Mouse (Mus musculus): ENCODE data around the gene Aprt. TPM values are rescaled to one million over a fixed set of nuclear protein-coding genes. Genes with fewer than 3 reads are reported as not detected.

Aprt gene
- polyA plus RNA-seq, 2 experiments: 87.5 to 197 TPM

DNA sequence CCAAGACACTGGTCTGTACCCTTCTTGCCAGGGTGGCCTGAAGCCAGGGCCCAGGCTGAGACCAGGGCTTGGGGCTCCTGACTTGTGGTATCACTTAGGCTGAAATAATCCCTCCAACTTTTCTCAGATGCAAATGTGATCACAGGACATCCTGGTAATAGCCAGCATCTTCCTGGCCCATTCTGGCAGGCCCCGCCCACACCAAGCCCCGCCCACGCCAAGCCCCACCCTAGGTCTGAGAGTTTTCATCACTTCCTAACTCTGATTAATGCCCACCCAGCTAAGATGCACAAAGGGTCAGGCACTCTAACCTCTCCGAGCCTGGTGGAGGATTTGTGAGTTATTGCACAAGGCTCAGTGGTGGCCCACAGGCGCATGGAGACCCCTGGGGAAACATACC is 43.7 kb upstream of the Aprt start:
- DNase-seq (ENCODE audit: low read depth in 3 of 3, low spot score in 3 of 3) (no peak), ATAC-seq (ENCODE audit: insufficient read depth) (no peak)
- Histone ChIP-seq H3K27ac (no peak overlapping the region), H3K36me3 (replicated peaks; ENCODE audit: control insufficient read depth, insufficient read depth, low read depth) (no peaks in the 10 kb centered on the region), H3K4me2 (ENCODE audit: low read depth) (no peak overlapping the region), H3K9ac (replicated peaks) (no peak overlapping the region), H3K9me3 (ENCODE audit: control insufficient read depth, low read length) (no peaks in the 10 kb centered on the region), H3K4me3 (ENCODE audit: insufficient read depth in 1 of 2, low read depth in 2 of 2, low read length in 2 of 2) (no peak overlapping the region), H3K4me1 (replicated peaks; ENCODE audit: control insufficient read depth in 2 of 2, insufficient read depth in 2 of 2, low read length in 1 of 2) (peaks cover 13 to 14% of the 10 kb centered on the region in 2 experiments), H3K27me3 (ENCODE audit: control insufficient read depth, insufficient read depth, low read length) (no peaks in the 10 kb centered on the region)
- TF ChIP-seq CTCF (IDR thresholded peaks at IDR 0.05; ENCODE audit: low read depth) (no peak), EP300 (IDR thresholded peaks at IDR 0.05; ENCODE audit: low read depth) (no peak)
- 28% methylated on average over 5 of the region's 5 CpGs for WGBS (ENCODE audit: insufficient replicate concordance)

DNA sequence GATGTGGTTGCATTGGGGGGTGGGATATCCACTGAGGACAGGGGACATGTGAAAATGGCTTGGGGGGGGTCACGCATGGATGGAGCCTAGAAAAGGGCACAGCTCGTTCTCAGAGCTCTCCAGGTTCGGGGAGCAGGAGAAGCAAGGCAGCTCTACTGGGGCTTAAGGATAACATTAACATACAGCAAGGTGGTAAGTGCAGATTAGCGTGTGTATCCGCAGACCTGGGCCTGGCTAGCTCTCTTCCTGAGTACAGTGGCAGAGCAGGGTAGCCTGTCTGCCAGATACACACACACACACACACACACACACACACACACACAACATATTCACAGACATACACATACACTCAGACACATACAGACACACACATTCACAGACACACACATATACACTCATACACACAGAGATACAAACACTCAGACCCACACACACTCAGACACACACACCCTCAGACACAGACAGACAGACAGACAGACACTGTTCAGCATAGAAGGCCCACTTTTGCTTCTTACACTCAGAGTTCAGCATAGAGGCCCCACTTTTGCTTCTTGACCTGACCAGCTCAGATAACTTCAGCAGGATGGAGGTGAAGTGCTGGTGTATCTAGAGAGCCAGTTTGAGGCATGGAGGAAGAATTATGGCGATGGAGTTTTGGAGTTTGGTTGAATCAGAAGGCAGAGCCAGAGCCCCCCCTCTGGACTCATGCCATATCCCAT is 42.1 kb upstream of the Aprt start:
- WGBS (ENCODE audit: insufficient replicate concordance): 14% methylated on average over 6 of the region's 6 CpGs
- DNase-seq (ENCODE audit: low read depth in 3 of 3, low spot score in 3 of 3) (peak; percentile 75 to 79 (median 78)), ATAC-seq (ENCODE audit: insufficient read depth) (peak; percentile 94)
- Histone ChIP-seq H3K36me3 (replicated peaks; ENCODE audit: control insufficient read depth, insufficient read depth, low read depth) (no peaks in the 10 kb centered on the region), H3K4me2 (ENCODE audit: low read depth) (peak overlapping the region; percentile 43), H3K27me3 (ENCODE audit: control insufficient read depth, insufficient read depth, low read length) (no peaks in the 10 kb centered on the region), H3K4me1 (replicated peaks; ENCODE audit: control insufficient read depth in 2 of 2, insufficient read depth in 2 of 2, low read length in 1 of 2) (peaks cover 13 to 14% of the 10 kb centered on the region in 2 experiments), H3K9ac (replicated peaks) (peak overlapping the region; percentile 38), H3K9me3 (ENCODE audit: control insufficient read depth, low read length) (no peaks in the 10 kb centered on the region), H3K27ac (peak overlapping the region; percentile 64), H3K4me3 (ENCODE audit: insufficient read depth in 1 of 2, low read depth in 2 of 2, low read length in 2 of 2) (no peak overlapping the region)
- TF ChIP-seq EP300 (IDR thresholded peaks at IDR 0.05; ENCODE audit: low read depth): peak; percentile 85
- TF ChIP-seq CTCF (IDR thresholded peaks at IDR 0.05; ENCODE audit: low read depth): no peak

DNA sequence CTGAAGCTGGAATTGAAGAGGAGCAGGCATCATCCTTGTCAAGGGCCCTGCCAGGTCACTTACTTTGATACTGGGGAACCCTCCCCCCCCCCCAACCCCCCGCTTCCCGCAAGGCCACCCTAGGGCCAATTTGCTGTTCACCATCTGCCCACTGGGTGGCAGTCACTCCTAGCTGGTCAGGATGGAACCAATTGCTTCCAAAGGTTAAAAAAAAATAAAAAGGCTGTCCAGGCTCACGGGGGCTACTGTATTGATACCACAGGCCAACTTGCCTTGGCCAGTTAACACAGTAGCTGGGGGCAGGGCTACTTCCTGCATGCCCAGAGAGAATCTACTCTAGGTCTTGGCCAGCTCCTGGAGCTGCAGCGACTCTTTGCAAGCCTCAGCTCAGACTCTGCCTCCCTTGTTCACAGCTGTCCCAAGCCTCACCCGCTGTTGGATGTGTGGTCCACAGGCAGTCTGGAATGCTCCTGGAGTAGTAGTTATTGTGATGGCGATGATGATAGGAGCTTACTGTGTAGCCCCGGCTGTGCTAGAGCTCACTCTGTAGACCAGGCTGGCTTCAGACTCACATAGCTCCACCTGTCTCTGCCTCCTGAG is 41.3 kb upstream of the Aprt start:
- Histone ChIP-seq H3K9me3 (ENCODE audit: control insufficient read depth, low read length) (no peaks in the 10 kb centered on the region), H3K27me3 (ENCODE audit: control insufficient read depth, insufficient read depth, low read length) (no peaks in the 10 kb centered on the region), H3K36me3 (replicated peaks; ENCODE audit: control insufficient read depth, insufficient read depth, low read depth) (no peaks in the 10 kb centered on the region), H3K4me2 (ENCODE audit: low read depth) (peak overlapping the region; percentile 43), H3K4me3 (ENCODE audit: insufficient read depth in 1 of 2, low read depth in 2 of 2, low read length in 2 of 2) (no peak overlapping the region), H3K27ac (peak overlapping the region; percentile 64), H3K9ac (replicated peaks) (no peak overlapping the region; the same call in 1 of the 2 replicates), H3K4me1 (replicated peaks; ENCODE audit: control insufficient read depth in 2 of 2, insufficient read depth in 2 of 2, low read length in 1 of 2) (peaks cover 13 to 14% of the 10 kb centered on the region in 2 experiments)
- peak in 2 of 3 experiments; percentile 64 to 68 for DNase-seq (ENCODE audit: low read depth in 3 of 3, low spot score in 3 of 3)
- WGBS (ENCODE audit: insufficient replicate concordance): 34% methylated on average over 5 of the region's 7 CpGs
- no peak for TF ChIP-seq EP300 (IDR thresholded peaks at IDR 0.05; ENCODE audit: low read depth)
- TF ChIP-seq CTCF (IDR thresholded peaks at IDR 0.05; ENCODE audit: low read depth): peak; percentile 80
- peak; percentile 20; the same call in 1 of the 2 replicates for ATAC-seq (ENCODE audit: insufficient read depth)

DNA sequence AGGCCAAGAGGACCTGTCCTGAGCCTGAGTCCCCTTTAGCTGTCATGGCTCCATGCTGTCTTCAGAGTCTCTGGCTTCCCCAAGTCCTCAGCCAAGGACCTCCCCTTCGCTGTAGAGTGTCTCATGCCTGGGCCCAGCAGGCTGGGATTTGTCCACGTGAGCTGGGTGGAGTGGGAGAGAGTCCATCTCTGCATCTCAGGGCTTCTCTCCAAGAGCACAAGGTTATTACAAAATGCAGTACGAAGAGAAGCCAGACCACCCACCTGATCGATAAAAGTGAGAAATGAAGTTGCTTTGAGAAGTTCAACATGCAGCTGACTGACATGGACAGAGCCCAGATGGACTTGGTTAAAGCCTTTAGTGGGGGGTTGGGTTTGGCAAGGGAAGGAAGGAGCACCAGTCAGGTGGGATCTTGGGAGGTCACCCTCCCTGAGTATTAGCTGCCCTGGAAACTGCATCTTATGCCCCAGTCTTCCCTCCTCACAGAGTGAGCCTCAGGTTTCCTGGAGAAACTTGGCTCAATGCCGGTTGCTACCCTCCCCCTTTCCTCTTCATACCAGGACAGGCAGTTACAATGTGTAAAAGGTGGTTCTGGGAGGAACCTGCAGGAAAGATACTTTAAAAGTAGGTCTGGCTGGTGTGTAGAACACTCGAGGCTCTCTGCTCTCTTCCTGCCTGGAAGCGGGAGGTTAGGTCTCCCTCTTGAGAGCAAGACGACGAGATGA is 39.6 kb upstream of the Aprt start:
- H3K4me2 ChIP-seq (ENCODE audit: low read depth): no peak overlapping the region
- ATAC-seq (ENCODE audit: insufficient read depth) (no peak), DNase-seq (ENCODE audit: low read depth in 3 of 3, low spot score in 3 of 3) (no peak)
- no peak for TF ChIP-seq CTCF (IDR thresholded peaks at IDR 0.05; ENCODE audit: low read depth)
- TF ChIP-seq EP300 (IDR thresholded peaks at IDR 0.05; ENCODE audit: low read depth): no peak
- H3K4me3 ChIP-seq (ENCODE audit: insufficient read depth in 1 of 2, low read depth in 2 of 2, low read length in 2 of 2): no peak overlapping the region
- no peaks in the 10 kb centered on the region for H3K27me3 ChIP-seq (ENCODE audit: control insufficient read depth, insufficient read depth, low read length)
- WGBS (ENCODE audit: insufficient replicate concordance): 67% methylated on average over 9 of the region's 9 CpGs
- no peak overlapping the region for H3K9ac ChIP-seq (replicated peaks)
- no peaks in the 10 kb centered on the region for H3K36me3 ChIP-seq (replicated peaks; ENCODE audit: control insufficient read depth, insufficient read depth, low read depth)
- no peaks in the 10 kb centered on the region for H3K9me3 ChIP-seq (ENCODE audit: control insufficient read depth, low read length)
- peaks cover 21 to 23% of the 10 kb centered on the region in 2 experiments for H3K4me1 ChIP-seq (replicated peaks; ENCODE audit: control insufficient read depth in 2 of 2, insufficient read depth in 2 of 2, low read length in 1 of 2)
- H3K27ac ChIP-seq: no peak overlapping the region
